Mouse (Mus musculus) c-Kit-positive CD71-positive TER-119-negative erythroid progenitor cells, embryonic 14.5 days (primary cell): Measurements from ENCODE around the gene Spi1.
"Not testable (repeated sequence)": the region's sequence is repeated elsewhere in the genome, so short reads cannot be mapped to it uniquely, and the experiment has no call there.

Experiments used
- DNase-seq: peaks from one replicate; pipeline ENCODE4 v3.0.0-alpha.2; 2013; ENCODE audit warnings: low read depth

Gene Spi1

DNA sequence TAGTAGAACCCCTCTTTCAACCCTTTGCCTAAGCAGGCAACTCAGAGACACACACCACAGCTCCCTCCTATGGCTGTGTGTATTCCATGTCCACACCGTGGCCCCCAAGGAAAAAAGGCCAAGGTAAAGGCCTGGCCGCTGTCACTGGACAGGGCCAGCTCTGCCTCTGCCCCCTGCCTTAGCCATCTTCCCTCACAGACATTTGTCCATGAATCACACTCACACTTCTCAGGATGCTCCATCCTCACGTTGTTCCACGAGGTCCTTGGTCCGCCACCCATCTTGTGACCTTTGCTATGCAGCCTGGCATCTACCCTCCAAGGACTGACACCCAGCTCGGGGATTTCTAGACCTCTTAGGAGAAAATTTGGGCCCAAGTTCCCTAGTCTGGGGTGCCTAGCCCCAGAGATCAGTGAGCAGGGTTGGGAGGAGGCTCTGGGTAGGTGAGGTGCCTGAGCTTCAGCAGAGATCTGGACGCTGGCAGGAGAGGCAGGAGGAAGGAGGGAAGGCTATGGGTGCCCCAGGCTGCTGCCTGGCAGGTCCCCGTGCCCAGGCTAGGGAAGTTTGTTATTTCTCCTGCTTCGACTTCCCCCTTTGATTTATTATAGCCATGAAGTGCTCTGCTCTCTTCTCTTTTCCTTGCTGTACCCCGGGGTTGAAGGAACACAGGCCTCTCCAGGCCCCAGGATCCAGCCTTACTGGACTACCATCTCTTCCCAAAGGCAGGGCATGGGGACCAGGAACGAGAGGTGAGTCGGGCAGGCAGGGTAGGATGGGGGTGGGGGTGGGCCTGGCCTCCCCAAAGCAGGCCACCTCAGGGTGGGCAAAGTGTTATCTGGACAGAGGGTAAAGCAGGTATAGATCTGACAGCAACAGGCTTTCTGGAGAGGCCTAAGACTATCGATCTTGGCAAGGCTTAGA lies at the start of gene Spi1:
TSS of gene Spi1 (plus strand) at position 616 of the 921 bp plus-strand sequence.
- DNase-seq, result no peak

GRCm38 (mm10) chr2:91033000-91033399 lies 49.2 kb upstream of the Spi1 start:
- no peak for DNase-seq

GRCm38 (mm10) chr2:91035385-91035784 lies 46.8 kb upstream of the Spi1 start, which contains the start of gene Rapsn:
TSS of gene Rapsn (plus strand) at chr2:91035620.
- no peak for DNase-seq

DNA sequence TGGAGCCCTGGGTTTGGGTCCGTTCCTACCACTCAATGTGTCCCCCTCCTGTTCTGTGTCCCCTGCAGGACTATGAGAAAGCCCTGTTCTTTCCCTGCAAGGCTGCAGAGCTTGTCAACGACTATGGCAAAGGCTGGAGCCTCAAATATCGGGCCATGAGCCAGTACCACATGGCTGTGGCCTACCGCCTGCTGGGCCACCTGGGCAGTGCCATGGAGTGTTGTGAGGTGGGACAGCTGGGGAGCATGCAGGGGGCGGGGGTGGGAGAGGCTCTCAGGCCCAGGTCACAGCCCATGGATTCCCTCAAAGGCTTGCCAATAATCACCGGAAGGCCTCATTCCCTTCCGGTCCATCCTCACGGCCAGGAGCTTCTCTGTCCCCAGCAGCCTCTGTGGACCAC lies 40.4 kb upstream of the Spi1 start:
- no peak for DNase-seq

DNA sequence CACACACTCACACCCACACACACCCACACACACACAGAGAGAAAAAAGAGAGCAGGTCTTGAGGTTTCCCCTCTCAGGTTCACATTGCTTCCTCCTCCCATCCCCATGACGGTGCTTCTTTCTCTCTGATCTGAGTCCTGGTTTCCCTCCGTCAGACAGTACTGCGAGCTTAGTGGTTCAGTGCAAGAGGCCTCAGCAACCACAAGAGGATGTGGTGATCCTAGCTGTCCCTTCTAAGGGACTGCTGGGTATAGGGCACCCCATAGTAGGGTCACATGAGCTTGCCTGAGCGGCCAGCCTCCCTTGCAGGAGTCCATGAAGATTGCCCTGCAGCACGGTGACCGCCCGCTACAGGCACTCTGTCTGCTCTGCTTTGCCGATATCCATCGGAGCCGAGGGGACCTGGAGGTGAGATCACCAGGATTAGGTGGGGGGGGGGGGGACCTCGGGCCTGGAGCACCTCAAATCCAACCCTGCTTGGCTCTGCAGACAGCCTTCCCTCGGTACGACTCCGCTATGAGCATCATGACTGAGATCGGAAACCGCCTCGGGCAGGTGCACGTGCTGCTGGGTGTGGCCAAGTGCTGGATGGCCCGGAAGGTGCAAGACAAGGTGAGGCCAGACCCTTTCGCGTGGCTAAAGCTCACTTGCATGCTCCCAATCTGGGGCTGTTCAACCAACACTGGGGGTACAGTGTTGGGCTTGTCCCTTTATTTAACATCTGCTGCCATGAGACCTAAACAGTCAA lies 39.4 kb upstream of the Spi1 start:
- no peak for DNase-seq

- DNase-seq, result no peak
Observed at GRCm38 (mm10) chr2:91044727-91045126, 37.5 kb upstream of the Spi1 start.

GRCm38 (mm10) chr2:91045805-91046204 lies 36.4 kb upstream of the Spi1 start:
- DNase-seq, result not testable (repeated sequence)

DNA sequence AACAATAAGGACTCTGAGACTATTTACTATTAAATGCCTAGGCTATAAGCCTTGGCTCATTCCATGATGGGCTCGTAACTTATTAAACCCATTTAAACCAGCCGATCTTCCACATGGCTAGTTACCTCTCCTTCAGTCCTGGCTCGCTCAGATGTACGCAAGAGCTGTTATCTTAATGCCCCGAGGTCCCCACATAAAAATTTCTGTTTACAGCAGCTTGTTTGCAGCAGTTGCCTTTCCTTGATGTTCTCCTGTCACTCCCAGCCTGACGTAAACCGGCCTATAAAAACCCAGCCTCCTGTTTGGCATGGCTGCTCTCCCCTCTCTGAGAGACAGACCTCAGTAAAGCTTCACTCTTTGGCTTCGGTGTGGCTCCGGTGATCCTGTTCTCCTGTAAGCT lies 34.8 kb upstream of the Spi1 start:
- DNase-seq, result no peak

DNA sequence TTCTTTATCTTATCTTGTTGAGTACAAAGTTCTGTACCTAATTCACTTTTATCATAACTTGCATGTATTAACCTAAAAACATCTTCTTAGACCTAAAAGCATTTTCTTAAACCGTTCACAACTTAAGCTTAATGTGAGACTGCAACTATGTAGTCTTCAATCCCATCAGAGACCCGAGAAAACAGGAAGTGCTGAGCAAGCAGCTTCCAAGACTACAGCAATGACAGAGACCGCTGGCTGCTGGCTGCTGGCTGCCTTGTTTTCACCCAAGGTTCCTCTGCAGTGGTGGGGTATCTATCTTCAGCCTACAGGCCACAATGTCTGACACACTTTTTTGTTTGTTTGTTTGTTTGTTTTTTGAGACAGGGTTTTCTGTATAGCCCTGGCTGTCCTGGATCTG lies 30.3 kb upstream of the Spi1 start:
- DNase-seq, result no peak

DNA sequence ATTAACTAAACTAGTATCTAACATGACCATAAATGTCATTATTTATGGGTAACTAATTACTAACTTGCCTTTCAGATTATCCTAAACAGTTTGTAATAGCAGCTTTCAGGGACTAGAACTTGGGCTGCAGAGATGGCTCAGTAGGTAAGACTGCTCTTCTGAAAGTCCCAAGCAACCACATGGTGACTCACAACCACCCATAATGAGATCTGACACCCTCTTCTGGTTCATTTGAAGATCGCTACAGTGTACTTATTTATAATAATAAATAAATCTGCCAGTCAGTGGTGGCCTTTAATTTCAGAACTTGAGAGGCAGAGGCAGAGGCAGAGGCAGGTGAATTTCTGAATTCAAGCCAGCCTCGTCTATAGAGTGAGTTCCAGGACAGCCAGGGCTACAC lies 29.4 kb upstream of the Spi1 start:
- no peak for DNase-seq

- DNase-seq, result no peak
Observed at GRCm38 (mm10) chr2:91053181-91053933, 28.8 kb upstream of the Spi1 start.

- peak; percentile 88 for DNase-seq
Observed at GRCm38 (mm10) chr2:91053934-91054382, 28.2 kb upstream of the Spi1 start, which contains the start of gene Psmc3. TSS of gene Psmc3 (plus strand) at chr2:91054009.

- no peak for DNase-seq
Observed at GRCm38 (mm10) chr2:91058435-91058834, 23.8 kb upstream of the Spi1 start.

GRCm38 (mm10) chr2:91059376-91059775 lies 22.8 kb upstream of the Spi1 start:
- DNase-seq, result no peak

DNA sequence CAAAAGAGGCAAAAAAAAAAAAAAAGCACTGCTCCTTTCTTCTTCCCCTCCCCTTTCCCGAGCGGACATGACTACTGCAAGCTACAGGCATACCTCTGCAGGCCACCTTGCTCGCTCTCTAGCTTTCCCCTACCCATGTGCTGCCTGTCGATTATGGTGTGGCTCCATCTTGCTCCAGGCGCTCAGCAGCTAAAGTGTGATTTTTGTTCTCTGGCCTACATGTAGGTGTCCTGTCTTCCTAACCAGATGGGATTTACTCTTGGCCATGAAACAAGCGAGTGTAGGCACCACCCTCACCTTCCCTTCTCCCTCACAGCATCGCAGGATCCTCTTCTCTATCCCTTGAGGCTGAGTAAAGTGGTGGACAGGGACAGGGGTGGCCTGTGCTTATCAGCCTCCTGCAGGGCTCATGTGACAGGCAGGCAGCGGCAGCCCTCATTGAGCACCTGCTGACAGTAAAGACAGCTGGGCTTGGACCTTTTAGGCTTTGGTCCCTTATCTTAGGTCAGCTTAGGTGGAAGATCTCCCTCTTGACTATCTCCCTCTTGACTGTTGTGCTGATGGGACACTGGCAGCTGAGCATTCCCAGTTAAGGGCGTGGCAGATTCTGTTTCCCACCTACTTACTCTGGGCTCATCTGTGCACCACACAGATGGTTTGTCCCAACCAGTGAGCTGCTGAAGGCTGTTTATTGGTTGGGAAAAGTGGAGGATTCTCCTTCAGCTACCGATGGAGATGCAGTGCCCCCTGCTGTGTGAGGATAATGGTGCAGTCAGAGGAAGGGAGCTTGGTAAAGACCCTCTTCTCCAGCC lies 21.4 kb upstream of the Spi1 start:
- peak; percentile 64 for DNase-seq

DNA sequence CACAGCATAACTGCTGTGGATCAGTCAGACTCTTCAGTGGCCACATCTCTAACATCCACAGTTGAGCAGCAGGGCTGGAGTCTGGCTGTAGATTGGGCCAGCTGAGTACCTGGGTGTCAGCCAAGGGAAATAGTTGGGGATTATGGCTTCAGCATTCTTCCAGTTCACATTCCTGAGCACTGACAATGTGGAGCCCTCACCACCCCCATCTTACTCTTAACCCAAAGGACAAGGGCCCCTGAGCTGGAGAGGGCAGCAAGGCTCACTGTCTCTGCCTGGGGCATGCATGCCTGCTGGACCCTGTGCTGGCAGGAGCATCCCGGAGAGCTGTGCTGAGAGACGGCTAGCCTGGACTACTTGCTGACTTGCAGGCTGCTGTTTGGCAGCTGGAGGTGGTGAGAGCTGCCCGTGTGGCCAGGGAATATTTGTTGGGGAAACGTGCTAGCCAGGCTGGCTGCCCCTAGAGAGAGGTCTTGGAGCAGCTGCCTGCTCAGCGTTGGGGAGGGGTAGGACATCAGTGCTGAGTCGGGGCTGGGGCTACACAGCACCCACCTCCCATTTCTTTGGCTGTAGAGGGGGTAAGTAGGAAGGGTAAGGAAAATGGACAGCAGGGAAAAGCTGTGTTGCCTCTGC lies 20.2 kb upstream of the Spi1 start:
- DNase-seq, result no peak

DNA sequence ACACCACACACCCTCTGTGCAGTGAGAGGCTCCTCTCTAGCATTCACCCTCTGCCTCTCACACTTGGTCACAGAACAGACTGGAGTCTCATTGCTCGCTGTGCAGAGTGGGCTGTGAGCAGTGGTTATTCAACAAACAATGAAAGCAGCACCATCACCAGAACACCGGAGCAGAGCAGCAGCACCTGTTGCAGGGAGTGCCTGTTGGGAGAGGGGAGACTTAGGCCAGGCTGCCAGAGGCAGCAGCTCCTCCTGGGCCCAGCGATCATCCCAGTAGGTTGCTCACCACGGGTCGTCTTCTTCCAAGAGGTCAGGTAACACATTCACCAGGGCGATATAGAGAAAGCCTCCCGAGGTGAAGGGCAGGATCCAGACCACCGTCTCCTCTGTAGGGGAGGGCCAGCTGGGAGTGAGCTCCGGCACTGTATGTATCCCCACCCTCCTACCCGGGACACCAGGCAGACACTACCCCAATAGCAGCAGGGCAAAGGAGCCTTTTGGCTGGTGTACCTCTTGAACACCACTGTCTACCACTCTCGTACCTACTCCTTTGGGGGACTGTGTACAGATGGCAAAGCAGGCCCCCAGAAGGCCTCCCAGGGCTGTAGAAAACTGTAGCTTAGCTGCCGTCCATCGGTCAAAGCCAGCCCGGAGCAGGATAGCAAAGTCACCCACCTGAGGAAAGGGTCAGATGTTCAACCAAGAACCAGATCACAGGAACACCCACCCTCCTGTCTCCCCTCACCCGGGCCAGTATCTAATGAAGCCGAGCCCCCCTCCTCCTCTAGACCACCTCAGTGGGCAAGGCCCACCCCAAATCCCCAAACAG lies 19.2 kb upstream of the Spi1 start:
- no peak for DNase-seq

GRCm38 (mm10) chr2:91064211-91064610 lies 18.0 kb upstream of the Spi1 start:
- DNase-seq, result no peak

DNA sequence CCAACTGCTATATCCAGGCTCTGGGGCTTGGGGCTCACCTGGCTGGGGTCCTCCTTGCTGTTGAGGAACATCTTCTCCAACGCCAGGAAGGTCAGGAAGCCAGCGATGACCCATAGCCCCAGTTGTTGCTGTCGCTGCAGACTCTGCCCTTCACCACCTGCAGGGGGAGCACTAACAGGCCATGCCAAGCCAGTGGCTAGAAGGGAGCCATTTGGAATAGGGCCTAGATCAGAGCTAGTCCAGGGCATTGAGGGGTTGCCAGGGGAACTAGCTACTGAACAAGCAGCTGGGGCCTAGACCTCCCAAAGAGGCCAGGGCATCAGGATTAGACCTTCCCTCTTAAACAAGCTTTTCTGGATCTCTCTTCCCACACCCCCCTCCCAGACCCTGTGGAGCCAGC lies 16.6 kb upstream of the Spi1 start:
- no peak for DNase-seq

GRCm38 (mm10) chr2:91066455-91066854 lies 15.7 kb upstream of the Spi1 start:
- no peak for DNase-seq
